Comparison of ENCODE assay signal across 24 mouse cellular contexts in genomic region chr2:93017151-93017550, GRCm38 (mm10).
"Had no signal": no experiment of that assay in that cellular context is flagged by ENCODE, and none has a peak within 500 bp of the region (broad histone marks: within the 10 kb centered on the region; RNA-seq: fewer than 3 reads in every experiment).

No protein-coding gene starts in this region.

- H3K4me2 ChIP-seq: heart, embryonic 11.5 days; heart, embryonic 13.5 days; heart, embryonic 15.5 days; hindbrain, embryonic 14.5 days; kidney, embryonic 15.5 days; limb, embryonic 13.5 days; limb, embryonic 15.5 days; liver, embryonic 12.5 days had no signal

- H3K27me3 ChIP-seq: heart, embryonic 13.5 days; heart, embryonic 15.5 days; kidney, embryonic 15.5 days; limb, embryonic 13.5 days; limb, embryonic 15.5 days; liver, embryonic 12.5 days had no signal

- DNase-seq: gastrocnemius, postnatal 14 days; gastrocnemius, postnatal 36 days; heart, adult 11 months; heart, adult 2 months; heart, postnatal 14 days; heart, postnatal 36 days; kidney, adult 11 months; kidney, adult 2 months; kidney, adult 9 months; kidney, postnatal 14 days; kidney, postnatal 36 days; layer of hippocampus, adult 9-11 months; layer of hippocampus, postnatal 36 days had no signal

- H3K9me3 ChIP-seq: heart, embryonic 13.5 days; heart, embryonic 15.5 days; kidney, embryonic 15.5 days; limb, embryonic 13.5 days; limb, embryonic 15.5 days; liver, embryonic 12.5 days had no signal

- H3K4me3 ChIP-seq: heart, adult 2 months; heart, embryonic 13.5 days; heart, embryonic 15.5 days; kidney, embryonic 15.5 days; limb, embryonic 13.5 days; limb, embryonic 15.5 days; liver, embryonic 12.5 days had no signal

- ATAC-seq: hindbrain, embryonic 16.5 days; intestine, embryonic 16.5 days; liver, embryonic 12.5 days had no signal

- H3K9ac ChIP-seq: heart, embryonic 13.5 days; heart, embryonic 15.5 days; hindbrain, embryonic 14.5 days; kidney, embryonic 15.5 days; limb, embryonic 13.5 days; limb, embryonic 15.5 days; liver, embryonic 12.5 days had no signal

- H3K27ac ChIP-seq: heart, adult 2 months; heart, embryonic 13.5 days; heart, embryonic 15.5 days; hindbrain, embryonic 14.5 days; kidney, embryonic 15.5 days; kidney, postnatal 0 days; limb, embryonic 13.5 days; limb, embryonic 15.5 days; liver, embryonic 12.5 days had no signal
